Mouse (Mus musculus) intestine, embryonic 14.5 days (tissue): ENCODE data around the gene Cyp46a1. TPM values are rescaled to one million over a fixed set of nuclear protein-coding genes. Genes with fewer than 3 reads are reported as not detected.

Source experiments
- ATAC-seq: fragments of 200-750 bp; cut with Nextera tagmentation; replicated peaks from 2 replicates; pipeline ENCODE4 v1.8.0; 2017; ENCODE audit warnings: low read depth, moderate number of reproducible peaks, moderate TSS enrichment, moderate library complexity; ENCODE audit not compliant: low FRiP score, low TSS enrichment
- DNase-seq: peaks from one replicate; pipeline ENCODE4 v3.0.0-alpha.2; 2018; ENCODE audit warnings: low spot score
- H3K27ac ChIP-seq: fragments of 300-500 bp; sonication (generic); 2 replicates; pipeline ENCODE4 v1.5.1; 2014; ENCODE audit warnings: low read depth, mild to moderate bottlenecking, control low read depth
- H3K27me3 ChIP-seq: fragments of 300-500 bp; sonication (generic); replicated peaks from 2 replicates; pipeline ENCODE4 v1.6.1; 2014; ENCODE audit warnings: low read length, control low read depth; ENCODE audit not compliant: control insufficient read depth, insufficient read depth
- H3K36me3 ChIP-seq: fragments of 300-500 bp; sonication (generic); 2 replicates; pipeline ENCODE4 v1.6.1; 2014; ENCODE audit warnings: low read length, control low read depth; ENCODE audit not compliant: control insufficient read depth, insufficient read depth
- H3K4me1 ChIP-seq: fragments of 300-500 bp; sonication (generic); replicated peaks from 2 replicates; pipeline ENCODE4 v1.6.1; 2014; ENCODE audit warnings: low read length, control low read depth, mixed read lengths; ENCODE audit not compliant: control insufficient read depth, insufficient read depth
- H3K4me2 ChIP-seq: fragments of 300-500 bp; sonication (generic); 2 replicates; pipeline ENCODE4 v1.6.1; 2014; ENCODE audit warnings: low read length
- H3K4me3 ChIP-seq: fragments of 300-500 bp; sonication (generic); 2 replicates; pipeline ENCODE4 v1.5.1; 2014; ENCODE audit warnings: low read depth, low read length, control low read depth, mixed read lengths
- H3K9ac ChIP-seq: fragments of 300-500 bp; sonication (generic); 2 replicates; pipeline ENCODE4 v1.6.1; 2014; ENCODE audit warnings: mild to moderate bottlenecking, low read length
- H3K9me3 ChIP-seq: fragments of 300-500 bp; sonication (generic); 2 replicates; pipeline ENCODE4 v1.6.1; 2016; ENCODE audit warnings: low read length, control low read depth; ENCODE audit not compliant: control insufficient read depth
- WGBS: fragments of 180-500 bp; shearing (Covaris S2); extraction: QIAGEN DNeasy Blood & Tissue Kit; methylation state at CpG from one replicate; pipeline ENCODE4 v1.1.7; 2014; 5-methylcytosine and 5-hydroxymethylcytosine counted together
- polyA plus RNA-seq: library from polyadenylated mRNA; unstranded; fragments of >200 nt; fragmentation: Nextera tagmentation; extraction: Ambion mirVana; gene quantifications from 2 replicates; pipeline ENCODE4 v1.2.1, GENCODE M21; 2014

The Cyp46a1 gene
- polyA plus RNA-seq, 1 experiment from 2014 or later: 4.7 TPM

DNA sequence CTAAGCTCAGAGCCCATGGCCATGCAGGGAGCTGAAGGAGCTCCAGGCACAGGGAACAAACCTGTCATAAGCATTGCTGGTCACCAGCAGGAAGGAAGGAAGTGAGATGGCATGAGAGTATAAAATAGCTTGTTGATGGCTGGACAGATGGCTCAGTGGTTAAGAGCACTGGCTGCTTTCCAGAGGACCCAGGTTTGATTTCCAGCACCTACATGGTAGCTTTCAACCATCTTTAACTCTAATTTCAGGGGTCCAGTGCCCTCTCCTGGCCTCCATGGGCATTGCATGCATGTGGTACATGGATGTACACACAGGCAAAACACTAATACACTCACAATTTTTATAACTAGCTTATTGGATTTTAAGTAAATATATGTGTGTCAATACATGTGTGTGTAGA is 21.8 kb downstream of the Cyp46a1 start:
- no peaks in the 10 kb centered on the region for H3K36me3 ChIP-seq
- peaks cover 5% of the 10 kb centered on the region; the same call in 1 of the 2 replicates for H3K4me1 ChIP-seq
- H3K9me3 ChIP-seq: no peaks in the 10 kb centered on the region; the same call in 1 of the 2 replicates
- no peak overlapping the region for H3K4me2 ChIP-seq
- peaks cover 23% of the 10 kb centered on the region for H3K27me3 ChIP-seq
- ATAC-seq (no peak), DNase-seq (no peak)
- no peak overlapping the region for H3K4me3 ChIP-seq
- H3K27ac ChIP-seq: no peak overlapping the region
- H3K9ac ChIP-seq: no peak overlapping the region

DNA sequence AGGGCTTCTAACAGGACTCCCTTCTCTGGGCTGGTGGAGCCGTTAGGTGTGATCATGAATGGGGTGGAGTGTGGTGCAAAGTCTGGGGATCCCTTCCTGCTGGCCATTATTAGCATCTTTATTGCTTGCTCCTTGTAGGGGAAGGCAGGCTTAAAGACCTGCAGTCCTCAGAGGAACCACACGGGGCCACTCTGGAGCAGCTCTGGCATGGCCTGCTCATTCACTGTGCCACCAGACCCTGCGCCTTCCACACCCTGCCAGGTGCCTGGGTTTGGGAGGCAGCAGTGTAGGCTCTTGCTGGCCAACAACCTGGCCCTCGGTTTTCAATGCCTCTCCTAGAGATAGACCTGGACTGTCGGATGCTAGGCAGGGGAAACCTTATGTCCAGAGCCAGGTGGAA is 29.6 kb downstream of the Cyp46a1 start:
- H3K9ac ChIP-seq: no peak overlapping the region
- H3K4me1 ChIP-seq: peaks cover 12% of the 10 kb centered on the region
- H3K4me3 ChIP-seq: no peak overlapping the region
- H3K27me3 ChIP-seq: no peaks in the 10 kb centered on the region
- ATAC-seq: peak; percentile 75
- no peak overlapping the region for H3K27ac ChIP-seq
- no peaks in the 10 kb centered on the region for H3K36me3 ChIP-seq
- no peaks in the 10 kb centered on the region for H3K9me3 ChIP-seq
- WGBS: 8% methylated on average over 5 of the region's 5 CpGs
- DNase-seq: peak; percentile 94
- H3K4me2 ChIP-seq: no peak overlapping the region

DNA sequence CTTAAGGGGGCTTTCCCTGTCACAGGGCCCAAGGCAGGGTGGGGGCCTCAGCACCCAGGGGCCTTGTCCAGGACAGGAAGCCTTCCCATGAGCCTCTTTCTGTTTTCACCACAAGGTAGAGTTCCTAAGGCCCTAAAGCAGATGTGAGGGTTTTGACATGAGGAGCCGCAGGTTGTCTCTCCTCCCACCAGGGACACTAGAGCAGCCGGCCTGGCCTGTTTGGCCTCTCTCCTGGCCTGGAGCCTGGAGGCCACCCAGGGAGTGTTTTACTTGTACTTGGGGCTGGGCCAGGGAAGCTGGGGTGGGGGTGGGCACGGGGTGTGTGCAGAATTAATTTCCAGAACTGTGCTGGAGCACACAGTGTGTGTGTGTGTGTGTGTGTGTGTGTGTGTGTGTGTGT is 31.2 kb downstream of the Cyp46a1 start:
- peak; percentile 54; the same call in 1 of the 2 replicates for ATAC-seq
- Histone ChIP-seq H3K36me3 (no peaks in the 10 kb centered on the region), H3K9me3 (no peaks in the 10 kb centered on the region), H3K4me1 (peaks cover 12% of the 10 kb centered on the region), H3K27me3 (no peaks in the 10 kb centered on the region), H3K4me2 (no peak overlapping the region), H3K27ac (0 out of 2 replicates have a peak overlapping the region, but pooled peaks have one; percentile 16), H3K4me3 (no peak overlapping the region), H3K9ac (no peak overlapping the region)
- DNase-seq: peak; percentile 66
- WGBS: 11% methylated on average over 3 of the region's 3 CpGs

DNA sequence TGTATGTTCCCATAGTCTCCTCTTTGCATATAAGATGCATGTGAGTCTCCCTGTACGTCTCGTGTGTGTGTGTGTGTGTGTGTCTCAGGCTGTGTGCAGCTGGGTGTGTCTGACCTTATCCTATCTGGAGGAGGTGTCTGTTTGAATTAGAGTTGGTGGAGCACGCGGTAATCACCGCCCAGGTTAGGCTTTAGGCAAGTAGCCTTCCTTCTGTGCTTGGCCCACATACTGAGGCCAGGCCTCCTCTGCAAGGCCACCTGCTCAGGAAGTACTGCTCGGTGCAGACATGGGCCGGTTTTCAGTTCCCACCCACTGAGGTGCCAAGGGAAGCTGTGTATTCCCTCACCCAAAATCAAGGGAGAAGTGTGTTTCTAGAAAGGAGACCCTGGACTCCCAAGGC is 31.7 kb downstream of the Cyp46a1 start:
- H3K4me1 ChIP-seq: peaks cover 17% of the 10 kb centered on the region
- 42% methylated on average over 7 of the region's 7 CpGs for WGBS
- DNase-seq: no peak
- H3K9me3 ChIP-seq: no peaks in the 10 kb centered on the region
- H3K9ac ChIP-seq: no peak overlapping the region
- no peaks in the 10 kb centered on the region for H3K27me3 ChIP-seq
- H3K27ac ChIP-seq: no peak overlapping the region; the same call in 1 of the 2 replicates
- no peak overlapping the region for H3K4me3 ChIP-seq
- no peak for ATAC-seq
- H3K4me2 ChIP-seq: no peak overlapping the region
- no peaks in the 10 kb centered on the region for H3K36me3 ChIP-seq

DNA sequence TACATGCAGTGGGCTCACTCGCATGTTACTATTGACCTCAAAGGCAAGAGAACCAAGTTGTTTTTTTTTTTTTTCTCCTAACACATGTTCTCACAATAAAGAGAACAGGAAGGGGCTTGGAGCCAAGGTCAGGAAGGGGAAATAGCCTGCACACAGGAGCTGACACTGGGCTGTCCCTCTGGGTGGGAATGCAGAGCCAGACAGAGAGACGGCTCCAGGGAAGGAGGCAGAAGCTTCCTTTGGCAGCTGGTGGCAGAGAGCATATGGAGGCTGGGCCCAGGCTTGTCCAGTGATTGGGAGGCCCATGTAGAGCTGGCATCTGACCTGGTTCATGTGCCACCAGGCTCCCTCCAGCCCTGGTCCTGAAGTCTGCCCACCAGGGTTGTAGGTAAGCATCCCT is 33.7 kb downstream of the Cyp46a1 start:
- Histone ChIP-seq H3K27ac (no peak overlapping the region), H3K9me3 (no peaks in the 10 kb centered on the region), H3K27me3 (no peaks in the 10 kb centered on the region), H3K4me1 (peaks cover 26% of the 10 kb centered on the region), H3K4me3 (no peak overlapping the region), H3K36me3 (no peaks in the 10 kb centered on the region), H3K9ac (no peak overlapping the region), H3K4me2 (no peak overlapping the region)
- no peak for DNase-seq
- ATAC-seq: no peak
- WGBS: 76% methylated on average over 2 of the region's 2 CpGs

DNA sequence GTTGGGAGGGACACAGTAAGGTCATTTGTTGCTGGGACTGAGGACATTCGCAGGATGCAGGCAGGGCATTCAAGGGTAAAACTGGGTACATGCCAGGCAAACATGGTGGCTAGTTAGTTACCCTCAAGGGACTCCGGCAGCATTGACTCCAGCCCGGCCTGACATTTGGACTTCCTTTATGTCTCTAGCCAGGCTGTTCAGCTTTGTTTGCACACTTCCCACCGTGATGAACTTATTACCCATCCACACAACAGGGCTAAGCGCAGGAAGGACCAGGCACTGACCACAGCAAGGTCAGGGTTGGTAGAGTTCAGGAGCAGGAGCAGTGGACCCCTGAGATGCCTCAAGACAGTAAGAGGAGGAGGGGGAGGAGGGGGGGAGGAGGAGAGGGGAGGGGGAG is 34.7 kb downstream of the Cyp46a1 start:
- 57% methylated on average over 5 of the region's 5 CpGs for WGBS
- Histone ChIP-seq H3K4me2 (no peak overlapping the region), H3K9ac (no peak overlapping the region), H3K36me3 (no peaks in the 10 kb centered on the region), H3K9me3 (no peaks in the 10 kb centered on the region), H3K27ac (no peak overlapping the region), H3K4me3 (no peak overlapping the region), H3K27me3 (no peaks in the 10 kb centered on the region), H3K4me1 (peaks cover 36% of the 10 kb centered on the region)
- ATAC-seq (no peak), DNase-seq (no peak)

DNA sequence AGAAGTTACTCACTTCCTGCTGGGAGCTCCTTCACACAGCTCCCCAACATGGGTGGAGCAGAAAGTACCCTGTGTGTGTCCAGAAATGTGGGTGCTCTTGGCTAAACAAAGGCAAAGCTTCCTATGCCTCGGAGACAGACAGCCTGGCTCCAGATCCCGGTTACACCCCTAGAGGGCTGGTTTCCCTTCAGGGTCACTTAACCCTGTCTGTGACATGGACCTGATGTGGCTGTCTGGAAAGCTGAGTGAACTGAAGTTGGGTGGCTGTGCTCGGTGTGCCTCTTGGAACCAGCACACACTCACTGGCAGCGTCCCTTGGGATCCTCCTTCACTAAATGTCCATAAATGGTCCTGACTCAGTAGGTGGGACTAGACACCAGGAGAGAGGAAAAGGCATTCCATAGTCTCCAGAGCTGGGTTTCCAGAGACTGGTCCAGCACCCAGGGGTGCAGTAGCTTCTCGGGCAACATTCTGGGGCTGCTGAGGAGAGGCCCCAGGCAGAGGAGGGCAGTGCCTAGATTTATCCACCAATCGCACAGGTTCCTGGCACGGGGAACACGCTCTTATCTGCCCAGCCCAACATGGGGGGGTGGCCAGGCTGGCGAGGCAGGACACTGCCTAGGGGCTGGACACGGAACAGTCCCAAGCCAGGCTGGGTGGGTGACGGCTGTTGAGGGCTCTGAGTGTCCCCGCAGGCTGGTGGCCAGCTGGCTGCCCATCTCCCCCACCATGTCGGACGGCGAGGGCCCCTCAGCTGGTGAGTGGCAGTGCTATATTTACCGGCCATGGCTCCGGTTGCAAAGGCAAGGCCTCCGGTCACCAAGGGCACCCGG is 36.6 kb downstream of the Cyp46a1 start, which contains the start of gene Eml1:
Eml1 (plus strand) TSS at position 362 of the 833 bp plus-strand sequence.
- no peaks in the 10 kb centered on the region for H3K27me3 ChIP-seq
- H3K9me3 ChIP-seq: no peaks in the 10 kb centered on the region
- WGBS: 65% methylated on average over 19 of the region's 19 CpGs
- H3K4me2 ChIP-seq: peak within 1 kb of the TSS; percentile 21
- DNase-seq (no peak), ATAC-seq (peak; percentile 35; the same call in 1 of the 2 replicates)
- H3K9ac ChIP-seq: 0 out of 2 replicates have a peak within 1 kb of the TSS, but pooled peaks have one; percentile 3
- no peak within 1 kb of the TSS for H3K4me3 ChIP-seq
- H3K4me1 ChIP-seq: peaks cover 31% of the 10 kb centered on the region
- peak within 1 kb of the TSS; percentile 19 for H3K27ac ChIP-seq
- H3K36me3 ChIP-seq: no peaks in the 10 kb centered on the region

DNA sequence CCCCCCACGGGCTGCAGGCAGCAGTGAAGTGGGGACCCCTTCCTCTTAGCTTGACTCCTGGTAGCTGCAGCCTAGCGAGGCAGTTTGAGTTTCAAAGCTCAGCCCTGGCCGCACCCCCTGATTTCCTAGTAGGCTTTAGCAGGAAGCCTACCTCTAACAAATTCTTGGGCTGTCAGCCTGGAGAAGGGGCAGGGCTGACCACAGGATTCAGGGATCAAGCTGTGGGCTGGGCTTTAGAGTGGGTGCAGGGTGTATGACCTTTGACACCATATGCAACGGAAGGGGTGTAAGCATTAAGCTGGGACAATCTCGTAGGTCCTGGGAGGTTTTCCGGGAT is 37.2 kb downstream of the Cyp46a1 start:
- H3K4me3 ChIP-seq: no peak overlapping the region
- ATAC-seq: no peak
- peak overlapping the region; percentile 19; the same call in 1 of the 2 replicates for H3K27ac ChIP-seq
- 0 out of 2 replicates have a peak overlapping the region, but pooled peaks have one; percentile 3 for H3K9ac ChIP-seq
- no peaks in the 10 kb centered on the region for H3K36me3 ChIP-seq
- peaks cover 29% of the 10 kb centered on the region for H3K4me1 ChIP-seq
- no peaks in the 10 kb centered on the region for H3K27me3 ChIP-seq
- H3K4me2 ChIP-seq: peak overlapping the region; percentile 21
- H3K9me3 ChIP-seq: no peaks in the 10 kb centered on the region
- WGBS: 61% methylated on average over 6 of the region's 6 CpGs
- no peak for DNase-seq

DNA sequence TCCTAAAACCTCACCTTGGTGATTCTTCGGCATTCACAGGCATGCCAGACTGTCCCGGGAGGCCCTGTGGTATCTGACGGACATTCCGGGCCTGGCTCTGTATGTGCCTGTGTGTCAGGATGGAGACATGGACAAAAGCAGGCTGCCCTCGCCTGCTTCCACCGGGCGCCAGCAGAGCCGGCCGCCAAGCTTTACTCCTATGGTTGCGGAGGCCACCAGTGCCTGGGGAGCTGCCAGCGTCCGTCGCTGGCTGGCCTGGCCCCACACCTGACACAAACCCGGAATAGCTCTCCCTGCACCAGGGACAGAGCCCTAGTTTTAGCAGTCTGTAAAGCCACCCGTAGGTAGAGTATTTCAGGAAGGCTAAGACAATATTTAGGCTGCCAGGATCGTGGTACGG is 38.1 kb downstream of the Cyp46a1 start:
- WGBS: 82% methylated on average over 17 of the region's 17 CpGs
- no peak overlapping the region for H3K9ac ChIP-seq
- H3K27me3 ChIP-seq: no peaks in the 10 kb centered on the region
- no peak for ATAC-seq
- H3K4me3 ChIP-seq: no peak overlapping the region
- no peak overlapping the region for H3K4me2 ChIP-seq
- H3K4me1 ChIP-seq: peaks cover 29% of the 10 kb centered on the region
- peak overlapping the region; percentile 19; the same call in 1 of the 2 replicates for H3K27ac ChIP-seq
- DNase-seq: no peak
- H3K36me3 ChIP-seq: no peaks in the 10 kb centered on the region
- no peaks in the 10 kb centered on the region for H3K9me3 ChIP-seq
